Mouse (Mus musculus): Measurements from ENCODE around the gene Rnf149.

Gene Rnf149

DNA sequence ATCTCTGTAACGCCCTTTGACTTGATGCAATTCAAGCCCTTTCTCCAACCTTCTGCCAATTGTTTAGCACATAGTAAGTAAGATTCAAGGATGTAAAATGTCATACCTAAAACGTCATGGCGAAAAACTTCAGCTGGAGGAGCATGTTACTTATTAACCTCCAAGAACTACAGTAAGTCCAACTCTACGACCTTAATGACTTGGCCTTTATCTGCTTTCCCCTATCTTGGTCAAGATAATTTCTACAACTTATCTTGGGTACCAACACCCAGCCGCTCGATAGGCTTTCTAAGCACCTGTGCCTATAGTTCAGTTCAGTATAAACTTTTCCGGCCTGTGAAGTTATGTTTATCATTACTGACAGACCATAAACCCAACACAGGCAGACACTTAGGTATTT lies 3.3 kb downstream of the Rnf149 start:
- DNase-seq, result no peak

DNA sequence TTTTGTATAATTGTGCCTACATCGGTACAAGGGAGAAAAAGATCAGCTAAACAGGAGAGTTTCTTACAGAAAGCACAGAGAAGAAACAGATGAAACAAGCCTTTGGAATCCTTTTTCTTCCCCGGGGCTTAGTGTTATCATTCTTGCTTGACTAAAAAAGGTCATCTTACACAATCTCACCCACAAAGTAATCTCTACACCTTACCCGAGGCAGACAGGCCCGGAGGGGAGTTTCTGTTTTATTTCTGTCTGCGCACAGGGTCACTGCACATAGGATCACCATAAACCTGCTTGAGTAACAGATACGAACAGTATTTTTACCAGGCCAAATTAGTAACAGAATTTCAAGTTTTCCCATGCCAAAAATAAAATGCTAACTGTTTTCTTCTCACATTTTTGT lies 5.6 kb downstream of the Rnf149 start:
- DNase-seq, result no peak

DNA sequence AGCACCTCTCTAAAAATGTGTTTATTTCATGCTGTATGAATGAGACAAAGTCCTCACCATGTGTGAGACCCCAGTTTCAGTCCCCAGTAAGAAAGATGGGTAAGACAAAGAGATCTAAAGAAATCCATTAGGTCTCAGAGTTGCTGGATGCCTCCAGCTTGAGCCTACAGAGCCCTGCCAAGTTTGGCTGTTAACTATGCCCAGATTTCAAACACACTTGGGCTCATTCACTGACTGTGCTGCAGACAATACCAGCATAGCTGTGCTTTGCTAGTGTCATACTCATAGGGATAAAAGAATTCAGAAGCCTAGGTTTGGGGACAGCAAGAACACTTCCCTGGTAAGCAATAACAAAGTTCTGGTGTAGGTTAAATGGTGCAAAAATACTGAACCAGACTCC lies 9.1 kb downstream of the Rnf149 start:
- no peak for DNase-seq

DNA sequence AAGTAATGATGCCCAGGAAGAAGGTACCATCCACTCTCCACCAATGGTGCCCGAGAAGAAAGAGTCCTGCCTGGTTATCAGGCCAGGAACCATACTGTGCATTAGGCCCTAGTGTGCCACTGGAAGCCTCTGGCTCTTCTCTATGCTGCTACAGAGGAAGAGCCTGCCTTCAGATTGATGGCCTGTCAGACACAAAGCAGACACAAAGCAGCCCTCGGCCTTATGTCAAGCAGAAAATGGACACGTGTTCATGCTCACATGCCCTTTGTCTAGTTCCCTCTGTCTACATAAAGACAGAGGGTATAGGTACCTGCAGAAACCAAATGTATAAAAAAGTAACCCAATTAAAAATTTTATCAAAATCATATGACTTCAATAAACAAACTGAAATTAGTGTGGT lies 12.6 kb downstream of the Rnf149 start:
- no peak for DNase-seq

DNA sequence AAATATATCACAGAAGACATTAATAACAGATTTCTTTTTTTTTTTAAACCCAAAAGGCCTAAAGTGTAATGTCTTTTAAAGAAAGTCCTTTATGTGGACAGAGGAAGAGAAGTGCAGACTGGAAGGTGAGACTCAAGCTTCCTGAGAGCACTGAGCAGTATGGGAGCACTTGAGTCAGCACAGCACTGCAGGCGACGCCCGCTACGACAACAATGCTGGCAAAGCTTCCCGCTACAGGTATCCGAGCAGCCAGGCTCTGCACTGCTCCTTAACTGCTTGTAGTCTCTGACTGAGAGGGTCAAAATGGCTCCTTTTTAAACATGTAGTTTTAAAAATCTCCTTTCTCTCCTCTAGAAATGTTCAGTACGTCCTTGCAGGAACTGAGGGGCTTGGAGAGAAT lies 14.0 kb downstream of the Rnf149 start:
- no peak for DNase-seq

DNA sequence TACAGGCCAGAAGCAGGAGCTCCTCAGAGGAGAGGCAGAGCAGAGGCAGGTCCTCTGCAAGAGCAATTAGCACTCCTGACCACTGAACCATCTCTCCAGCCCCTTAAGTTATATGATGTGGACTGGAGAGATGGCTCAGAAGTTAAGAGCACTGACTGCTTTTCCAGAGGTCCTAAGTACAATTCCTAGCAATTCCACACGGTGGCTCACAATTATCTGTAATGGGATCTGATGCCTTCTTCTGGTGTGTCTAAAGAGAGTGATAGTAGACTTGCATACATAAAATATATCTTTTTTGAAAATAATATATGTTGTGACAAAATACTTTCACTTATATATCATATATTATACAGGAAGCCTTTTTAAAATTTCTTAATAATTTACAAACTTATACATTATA lies 15.3 kb downstream of the Rnf149 start:
- DNase-seq, result no peak

DNA sequence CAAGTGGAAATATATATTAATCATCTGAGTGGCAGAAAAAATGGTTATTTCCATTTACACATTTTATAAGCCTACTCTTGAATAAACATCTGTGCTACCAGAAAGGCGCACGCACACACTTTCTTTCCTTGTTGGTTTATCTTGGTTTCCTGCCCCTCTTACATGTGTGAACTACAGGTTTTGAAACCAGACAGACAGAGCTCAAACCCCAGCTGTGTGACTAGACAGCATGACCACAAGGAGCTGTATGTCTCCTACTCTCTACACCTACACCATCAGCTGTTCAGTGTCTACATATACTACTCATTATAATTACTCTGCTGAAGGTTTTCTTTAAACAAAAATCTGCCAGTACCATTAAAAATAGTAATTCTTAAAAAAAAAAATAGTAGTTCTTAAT lies 18.2 kb downstream of the Rnf149 start:
- DNase-seq, result no peak

DNA sequence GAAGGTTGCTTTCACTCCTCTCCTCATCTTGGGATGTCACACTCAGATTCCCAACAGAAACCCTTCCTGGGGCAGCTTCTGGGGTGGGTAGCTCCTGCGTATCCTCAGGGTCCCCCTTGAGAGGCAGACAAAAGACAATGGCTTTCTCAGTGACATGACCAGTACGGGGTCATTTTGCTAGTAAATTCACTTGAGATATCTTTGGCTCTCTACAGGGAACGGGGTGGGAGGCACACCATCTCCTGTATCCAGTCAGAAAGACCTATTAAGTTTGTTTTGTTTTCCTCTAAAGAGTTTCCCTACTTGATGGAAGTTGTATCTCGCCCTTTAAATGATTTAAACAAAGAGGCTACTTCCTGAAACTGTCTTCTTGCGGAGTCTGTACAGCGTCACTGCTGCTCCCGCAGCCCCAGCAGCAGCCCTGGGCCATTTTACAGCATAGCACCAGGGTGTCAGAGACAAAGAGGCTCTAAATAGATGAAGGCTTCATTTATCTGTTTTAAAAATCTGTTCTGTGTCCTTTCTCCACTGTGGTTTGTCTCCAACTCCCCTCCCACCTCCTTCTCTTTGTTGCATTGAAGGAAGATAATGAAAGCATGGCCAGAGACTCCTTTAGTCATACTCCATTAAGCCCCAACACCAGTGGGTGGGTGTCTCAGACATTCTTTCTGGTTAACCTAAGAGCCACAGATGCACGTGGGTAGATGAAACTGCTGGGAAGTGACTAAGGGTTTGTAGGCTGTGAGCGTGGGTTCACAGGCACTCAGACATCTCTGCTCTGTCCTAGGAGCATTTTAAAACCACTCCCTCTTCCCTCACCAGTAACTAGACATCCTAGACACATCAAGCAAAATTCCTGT lies 21.4 kb downstream of the Rnf149 start:
- DNase-seq, result no peak

DNA sequence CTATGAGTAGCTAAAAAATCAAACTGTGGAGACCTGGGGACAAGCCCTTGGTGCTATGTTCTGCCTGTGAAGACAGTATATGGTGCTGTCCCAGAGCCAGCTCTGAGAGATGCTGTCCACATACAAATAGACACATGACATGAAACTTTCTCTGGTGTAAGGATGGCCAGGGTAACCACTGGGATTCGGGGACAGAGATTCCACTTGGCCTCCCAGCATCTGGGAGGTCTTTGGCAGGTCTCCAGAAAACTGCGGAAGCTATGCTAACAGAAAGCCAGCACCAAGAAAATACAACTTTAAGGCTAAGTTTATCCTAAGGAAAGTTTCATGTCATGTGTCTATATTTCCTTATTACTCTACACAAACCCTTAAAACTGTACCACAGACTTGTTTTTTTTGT lies 27.4 kb downstream of the Rnf149 start:
- DNase-seq, result no peak

DNA sequence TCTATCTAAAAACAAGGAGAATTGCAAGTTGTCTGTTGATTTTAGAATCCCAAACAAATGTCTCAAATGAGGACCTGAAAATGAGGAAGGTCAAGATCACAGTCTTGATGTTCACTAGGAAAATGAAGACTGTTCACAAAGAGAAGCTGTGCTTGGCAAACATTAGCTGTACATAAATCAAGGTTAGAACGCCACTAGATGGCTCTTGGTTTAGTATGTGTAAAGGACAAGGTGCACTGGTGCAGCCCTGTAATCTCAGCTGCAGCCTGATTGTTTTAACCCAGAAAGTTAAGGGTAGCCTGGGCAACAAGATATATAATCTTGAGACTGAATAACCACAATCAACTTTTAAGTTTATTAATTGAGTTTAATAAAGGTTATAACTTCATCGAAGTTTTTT lies 30.0 kb downstream of the Rnf149 start:
- DNase-seq, result no peak

DNA sequence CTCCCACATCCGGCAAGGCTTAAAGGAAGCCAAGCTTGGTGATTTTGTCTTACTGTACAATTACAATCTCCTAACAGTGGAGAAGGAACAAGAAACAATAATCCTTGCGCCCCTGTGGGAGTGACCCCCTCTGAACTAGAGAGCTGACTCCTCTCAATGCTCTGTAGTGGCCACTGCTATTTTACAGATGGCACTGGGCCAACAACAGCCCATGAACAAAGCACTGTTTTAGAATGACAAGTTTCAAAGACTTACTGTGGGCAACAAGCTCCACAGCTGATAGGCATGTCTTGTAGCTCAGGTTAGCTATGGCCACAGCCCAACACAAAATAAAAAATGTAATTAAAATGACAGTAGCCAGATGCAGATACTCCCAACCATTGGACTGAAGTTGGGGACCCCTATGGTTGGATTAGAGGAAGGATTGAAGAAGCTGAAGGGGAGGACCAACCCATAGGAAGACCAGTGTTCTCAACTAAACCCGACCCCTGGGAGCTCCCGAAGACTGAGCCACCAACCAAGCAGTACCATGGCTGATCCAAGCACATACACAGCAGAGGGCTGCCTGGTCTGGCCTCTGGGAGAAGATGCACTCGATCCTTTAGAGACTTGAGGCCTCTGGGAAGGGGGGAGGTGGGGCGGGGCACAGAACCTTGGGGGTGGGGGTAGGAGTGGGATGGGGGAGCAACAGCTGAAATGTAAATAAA lies 30.9 kb downstream of the Rnf149 start:
- no peak for DNase-seq

DNA sequence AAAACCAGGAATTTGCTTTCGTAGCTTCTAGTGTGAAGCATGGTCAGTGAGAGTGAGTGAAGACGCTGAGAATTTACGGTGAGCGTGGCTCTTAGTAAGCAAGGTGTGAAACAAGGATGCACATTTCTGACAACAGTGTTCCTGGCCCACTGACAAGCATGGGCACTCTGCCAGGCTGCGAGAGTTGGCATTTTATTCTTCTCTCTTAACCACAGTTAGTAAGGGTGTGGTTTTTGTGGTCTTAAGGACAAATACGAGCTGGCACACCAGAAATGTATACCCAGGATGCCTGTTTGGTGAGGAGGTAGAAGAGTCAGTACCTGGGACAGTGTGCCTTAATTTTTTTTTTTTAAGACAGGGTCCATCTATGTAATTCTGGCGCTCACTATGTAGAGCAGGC lies 31.6 kb downstream of the Rnf149 start:
- DNase-seq, result peak; percentile 54 to 55

DNA sequence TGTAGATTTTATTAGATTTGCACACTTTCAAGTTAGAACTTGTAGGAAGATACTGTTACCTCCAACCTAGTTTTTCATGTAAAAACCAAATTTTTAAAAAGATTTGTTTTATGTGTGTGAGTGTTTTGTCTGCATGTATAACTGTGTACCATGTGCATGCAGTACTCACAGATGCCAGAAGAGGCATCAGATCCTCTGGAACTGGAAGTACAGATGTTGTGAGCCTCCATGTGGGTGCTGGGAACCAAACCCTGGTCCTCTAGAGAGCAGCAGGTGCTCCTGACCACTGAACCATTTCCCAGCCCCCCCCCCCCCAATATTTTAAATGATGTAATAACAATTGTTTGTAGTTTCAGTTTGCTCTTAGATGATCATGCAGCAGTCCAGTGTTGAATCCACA lies 36.6 kb downstream of the Rnf149 start:
- no peak for DNase-seq

DNA sequence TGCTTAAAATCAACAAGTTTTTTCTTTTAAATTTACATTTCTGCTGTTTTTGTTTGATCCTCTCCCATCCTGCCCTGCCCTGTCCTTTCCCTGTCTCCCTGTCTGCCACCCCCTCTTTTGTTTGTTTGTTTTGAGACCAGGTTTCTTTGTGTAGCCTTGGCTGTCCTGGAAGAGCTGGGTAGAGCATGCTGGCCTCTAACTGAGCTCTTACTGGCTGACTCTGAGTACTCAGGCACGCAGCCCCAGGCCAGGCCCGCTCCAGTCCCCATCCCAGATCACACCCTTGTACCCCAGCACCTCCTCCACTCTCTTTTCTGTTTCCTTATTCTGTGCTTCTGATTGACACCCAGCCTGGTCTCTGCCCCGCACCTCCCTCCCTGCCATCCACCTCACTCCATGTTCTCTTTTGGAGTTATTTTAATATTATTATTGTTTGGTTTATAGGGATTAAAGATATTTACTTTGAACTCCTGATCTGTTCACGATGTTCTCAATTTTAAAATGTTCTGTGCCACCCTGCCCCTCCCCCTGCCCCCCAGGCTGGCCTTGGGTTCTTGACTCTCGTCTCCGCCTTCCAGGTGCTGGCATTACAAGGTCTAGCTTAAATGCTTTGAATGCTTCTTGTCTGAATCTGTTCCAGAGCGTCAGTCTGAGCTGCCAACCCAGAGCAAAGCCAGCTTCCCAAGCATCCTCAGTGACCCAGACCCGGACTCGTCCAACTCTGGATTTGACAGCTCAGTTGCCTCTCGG lies 39.4 kb downstream of the Rnf149 start:
- no peak for DNase-seq

DNA sequence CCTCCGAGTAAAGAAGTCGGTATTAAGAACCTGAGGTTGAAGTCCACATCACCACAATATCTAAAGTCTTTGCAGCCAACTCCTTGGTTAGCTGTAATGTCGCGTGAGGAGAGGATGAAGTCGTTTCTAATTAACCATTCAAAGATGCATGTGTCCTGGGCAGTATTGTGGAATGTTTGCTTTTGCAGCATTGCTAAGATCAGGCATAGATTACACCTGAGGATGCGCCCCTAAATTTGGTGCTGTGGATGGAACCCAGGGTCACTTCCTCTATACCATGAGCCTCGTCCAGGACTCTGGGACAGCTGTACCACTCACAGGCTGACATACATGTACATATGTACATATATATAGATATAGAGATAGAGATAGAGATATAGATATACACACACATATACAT lies 40.5 kb downstream of the Rnf149 start:
- no peak for DNase-seq

DNA sequence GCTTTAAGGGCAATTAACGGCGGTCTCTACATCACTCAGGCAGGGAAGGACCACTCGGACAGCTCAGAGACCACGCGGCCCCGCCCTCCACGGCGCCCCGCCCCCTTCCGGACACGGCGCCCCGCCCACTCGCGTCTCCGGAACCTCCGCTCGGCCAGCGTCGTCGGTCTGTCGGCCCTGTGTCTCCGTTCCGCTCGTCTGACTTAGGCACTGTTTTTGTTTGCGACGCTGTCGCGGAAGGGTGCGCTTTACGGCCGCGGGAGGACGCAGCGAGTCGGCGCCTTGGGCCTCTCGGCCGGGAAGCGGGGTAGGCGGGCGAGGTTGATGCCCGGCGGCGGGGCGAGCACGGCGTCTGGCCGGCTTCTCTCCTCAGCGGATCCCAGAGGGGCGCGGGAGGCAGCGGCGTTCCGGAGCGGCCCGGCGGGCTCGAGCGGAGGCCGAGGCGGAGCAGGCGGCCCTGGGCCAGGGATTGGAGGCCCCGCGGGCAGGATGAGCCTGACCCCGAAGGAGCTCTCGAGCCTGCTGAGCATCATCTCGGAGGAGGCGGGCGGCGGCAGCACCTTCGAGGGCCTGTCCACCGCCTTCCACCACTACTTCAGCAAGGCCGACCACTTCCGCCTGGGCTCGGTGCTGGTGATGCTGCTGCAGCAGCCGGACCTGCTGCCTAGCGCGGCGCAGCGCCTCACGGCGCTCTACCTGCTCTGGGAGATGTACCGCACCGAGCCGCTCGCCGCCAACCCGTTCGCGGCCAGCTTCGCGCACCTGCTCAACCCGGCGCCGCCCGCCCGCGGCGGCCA lies 41.5 kb downstream of the Rnf149 start:
- peak; percentile 99 for DNase-seq

DNA sequence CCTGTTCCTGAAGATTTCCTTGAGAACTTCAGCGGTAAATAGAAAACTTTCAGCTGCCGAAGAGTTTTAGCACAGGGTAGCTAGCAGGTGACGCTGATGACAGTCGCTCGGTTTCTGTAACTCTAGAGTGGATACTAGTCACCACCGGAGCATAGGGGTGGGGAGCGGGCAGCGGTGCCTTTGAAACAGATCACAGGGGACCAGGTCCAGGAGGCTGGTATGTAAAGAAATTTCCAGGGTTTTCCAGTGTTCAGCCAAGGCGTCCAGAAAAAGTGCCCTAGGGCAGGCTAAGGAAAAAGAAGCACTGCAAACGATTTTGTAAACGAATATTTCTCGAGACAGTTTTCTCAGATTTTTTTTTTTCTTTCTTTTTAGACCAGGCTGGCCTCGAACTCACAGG lies 42.4 kb downstream of the Rnf149 start, which contains the start of gene Cnot11:
Cnot11 (plus strand) TSS at position 162 of the 400 bp plus-strand sequence.
- DNase-seq, result no peak

DNA sequence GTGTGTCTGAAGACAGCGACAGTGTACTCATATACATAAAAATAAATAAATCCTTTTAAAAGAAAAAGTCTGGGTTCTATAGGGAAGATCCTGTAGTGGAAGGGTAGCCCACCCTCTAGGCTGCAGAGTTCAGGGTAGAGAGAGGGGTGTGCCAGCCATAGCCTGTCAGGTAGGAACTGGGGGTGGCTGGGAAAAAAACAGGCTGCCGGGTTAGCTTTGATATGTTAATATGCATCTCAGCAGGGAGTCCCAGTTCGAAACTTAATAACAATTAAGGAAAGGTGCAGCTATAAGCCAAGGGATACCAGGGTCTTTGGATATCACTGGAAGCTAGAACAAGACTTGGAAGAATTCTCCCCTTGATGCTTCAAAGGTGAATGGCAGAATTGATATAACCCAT lies 43.3 kb downstream of the Rnf149 start:
- DNase-seq, result no peak

DNA sequence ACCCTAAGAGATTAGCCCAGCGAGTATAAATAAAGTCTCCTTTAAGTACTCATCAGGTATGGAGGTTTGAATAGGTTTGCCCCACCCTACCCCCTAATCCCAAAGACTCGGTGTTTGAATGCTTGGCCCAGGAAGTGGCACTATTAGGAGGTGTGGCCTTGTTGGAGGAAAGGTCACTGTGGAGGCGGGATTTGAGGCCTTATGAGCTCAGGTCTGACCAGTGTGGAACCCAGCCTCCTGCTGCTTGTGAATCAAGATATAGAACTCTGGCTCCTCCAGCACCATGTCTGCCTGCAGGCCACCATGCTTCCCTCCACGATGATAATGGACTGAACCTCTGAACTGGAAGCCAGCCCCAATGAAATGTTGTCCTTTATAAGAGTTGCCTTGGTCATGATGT lies 46.2 kb downstream of the Rnf149 start:
- DNase-seq, result no peak

DNA sequence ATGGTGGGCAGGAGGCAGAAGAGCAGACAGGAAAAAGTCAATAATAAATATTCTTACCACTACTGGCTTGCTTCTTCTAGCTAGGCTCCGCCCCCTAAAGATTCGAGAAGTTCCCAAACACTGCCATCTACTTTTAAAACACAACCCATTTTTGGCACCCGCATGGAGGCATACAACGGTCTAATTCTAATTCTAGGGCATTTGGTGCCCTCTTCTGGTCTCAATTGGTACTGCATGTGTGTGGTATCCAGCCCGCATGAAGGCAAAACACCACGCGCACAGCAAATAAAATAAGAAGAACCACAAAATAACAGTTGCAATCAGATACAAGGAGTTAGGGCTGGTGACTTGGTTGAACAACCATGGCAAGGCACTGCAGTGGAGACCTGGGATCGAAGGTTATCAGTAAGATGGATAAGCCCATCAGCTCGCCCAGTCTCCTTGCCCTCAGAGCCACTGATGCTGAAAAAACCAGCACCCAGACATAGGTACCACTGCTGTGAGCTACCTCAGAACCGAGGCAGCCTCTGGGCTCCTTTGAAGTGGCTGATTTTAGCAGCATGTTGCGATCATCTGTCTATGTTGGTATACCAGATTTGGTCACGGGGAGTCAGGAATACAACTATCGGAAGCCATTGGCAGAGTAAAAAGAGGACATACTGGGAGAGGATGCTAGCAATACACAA lies 46.8 kb downstream of the Rnf149 start:
- DNase-seq, result peak; percentile 75 to 89

DNA sequence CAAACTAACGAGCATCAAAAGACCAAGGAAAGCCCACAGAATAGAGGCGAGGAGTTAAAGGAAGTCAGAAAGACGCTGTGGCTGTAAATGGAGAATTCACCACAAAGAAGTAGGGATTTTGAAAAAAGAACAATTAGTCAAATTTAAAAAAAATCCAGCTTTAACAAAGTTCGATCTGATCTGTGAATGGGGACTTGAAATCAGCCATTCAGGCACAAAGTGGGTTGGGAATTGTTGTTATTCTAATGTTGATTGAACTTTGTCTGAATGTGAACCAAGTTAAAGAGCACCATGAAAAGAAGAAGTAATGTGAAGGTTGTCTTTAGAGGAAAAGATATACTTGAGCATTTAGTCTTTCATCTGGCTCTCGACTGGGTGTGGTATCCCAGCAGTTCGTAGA lies 48.9 kb downstream of the Rnf149 start:
- no peak for DNase-seq

DNA sequence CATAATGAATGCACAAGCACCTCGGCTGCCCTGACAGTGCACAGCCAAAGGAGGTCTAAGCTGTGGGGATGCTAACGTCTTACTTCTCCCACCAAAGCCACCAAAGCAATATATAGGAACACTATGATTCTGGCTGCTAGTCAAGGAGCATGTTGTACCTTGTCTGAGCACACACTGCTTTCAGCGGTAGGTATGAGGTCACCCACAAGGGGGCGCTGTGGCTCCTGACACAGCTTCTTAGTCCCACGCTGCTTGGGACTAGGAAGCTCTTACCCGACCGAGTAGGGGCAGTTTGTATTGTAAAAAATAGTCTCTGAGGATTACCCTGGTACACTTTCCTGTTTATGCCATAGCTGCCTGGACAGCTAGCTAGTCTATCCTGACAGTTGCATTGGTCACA lies 49.8 kb downstream of the Rnf149 start:
- DNase-seq, result peak; percentile 73 to 77
